Mouse (Mus musculus) MN1 (cell line): ENCODE results near the gene Acvr1.
A peak's percentile ranks its signal among the peaks of the same experiment; 100 is the strongest.

ENCODE experiments used
- DNase-seq: peaks from one replicate; pipeline ENCODE4 v3.0.0-alpha.2; 2016; ENCODE audit warnings: low spot score

The Acvr1 gene

GRCm38 (mm10) chr2:58557045-58557845 lies 9.7 kb downstream of the Acvr1 start:
- no peak for DNase-seq

- no peak for DNase-seq
Observed at GRCm38 (mm10) chr2:58552296-58552695, 14.7 kb downstream of the Acvr1 start.

- no peak for DNase-seq
Observed at GRCm38 (mm10) chr2:58551866-58552265, 15.1 kb downstream of the Acvr1 start.

- no peak for DNase-seq
Observed at GRCm38 (mm10) chr2:58550488-58550887, 16.5 kb downstream of the Acvr1 start.

- DNase-seq: no peak
Observed at GRCm38 (mm10) chr2:58549960-58550359, 17.0 kb downstream of the Acvr1 start.

- no peak for DNase-seq
Observed at GRCm38 (mm10) chr2:58548943-58549342, 18.0 kb downstream of the Acvr1 start.

GRCm38 (mm10) chr2:58546264-58546663 lies 20.7 kb downstream of the Acvr1 start:
- no peak for DNase-seq

GRCm38 (mm10) chr2:58544368-58544767 lies 22.6 kb downstream of the Acvr1 start:
- no peak for DNase-seq

GRCm38 (mm10) chr2:58543252-58543651 lies 23.7 kb downstream of the Acvr1 start:
- DNase-seq: no peak

- DNase-seq: no peak
Observed at GRCm38 (mm10) chr2:58538196-58538595, 28.8 kb downstream of the Acvr1 start.

- DNase-seq: no peak
Observed at GRCm38 (mm10) chr2:58536796-58537195, 30.2 kb downstream of the Acvr1 start.

- DNase-seq: no peak
Observed at GRCm38 (mm10) chr2:58535233-58535632, 31.7 kb downstream of the Acvr1 start.

- DNase-seq: no peak
Observed at GRCm38 (mm10) chr2:58534379-58534778, 32.6 kb downstream of the Acvr1 start.

- no peak for DNase-seq
Observed at GRCm38 (mm10) chr2:58533521-58534001, 33.4 kb downstream of the Acvr1 start.

- peak; percentile 89 for DNase-seq
Observed at GRCm38 (mm10) chr2:58532260-58532850, 34.6 kb downstream of the Acvr1 start.

GRCm38 (mm10) chr2:58530521-58530920 lies 36.4 kb downstream of the Acvr1 start:
- no peak for DNase-seq

GRCm38 (mm10) chr2:58529860-58530440 lies 37.0 kb downstream of the Acvr1 start:
- peak; percentile 26 for DNase-seq

- no peak for DNase-seq
Observed at GRCm38 (mm10) chr2:58529384-58529783, 37.6 kb downstream of the Acvr1 start.

- no peak for DNase-seq
Observed at GRCm38 (mm10) chr2:58527786-58528185, 39.2 kb downstream of the Acvr1 start.

GRCm38 (mm10) chr2:58524356-58524755 lies 42.6 kb downstream of the Acvr1 start:
- DNase-seq: no peak

GRCm38 (mm10) chr2:58523894-58524293 lies 43.1 kb downstream of the Acvr1 start:
- no peak for DNase-seq

GRCm38 (mm10) chr2:58523097-58523496 lies 43.9 kb downstream of the Acvr1 start:
- no peak for DNase-seq

- no peak for DNase-seq
Observed at GRCm38 (mm10) chr2:58521621-58522020, 45.3 kb downstream of the Acvr1 start.
